Mouse (Mus musculus): ENCODE data around the gene Lrp2. TPM values are rescaled to one million over a fixed set of nuclear protein-coding genes. Genes with fewer than 3 reads are reported as not detected.

Gene Lrp2
- polyA plus RNA-seq, 1 experiment: not detected

DNA sequence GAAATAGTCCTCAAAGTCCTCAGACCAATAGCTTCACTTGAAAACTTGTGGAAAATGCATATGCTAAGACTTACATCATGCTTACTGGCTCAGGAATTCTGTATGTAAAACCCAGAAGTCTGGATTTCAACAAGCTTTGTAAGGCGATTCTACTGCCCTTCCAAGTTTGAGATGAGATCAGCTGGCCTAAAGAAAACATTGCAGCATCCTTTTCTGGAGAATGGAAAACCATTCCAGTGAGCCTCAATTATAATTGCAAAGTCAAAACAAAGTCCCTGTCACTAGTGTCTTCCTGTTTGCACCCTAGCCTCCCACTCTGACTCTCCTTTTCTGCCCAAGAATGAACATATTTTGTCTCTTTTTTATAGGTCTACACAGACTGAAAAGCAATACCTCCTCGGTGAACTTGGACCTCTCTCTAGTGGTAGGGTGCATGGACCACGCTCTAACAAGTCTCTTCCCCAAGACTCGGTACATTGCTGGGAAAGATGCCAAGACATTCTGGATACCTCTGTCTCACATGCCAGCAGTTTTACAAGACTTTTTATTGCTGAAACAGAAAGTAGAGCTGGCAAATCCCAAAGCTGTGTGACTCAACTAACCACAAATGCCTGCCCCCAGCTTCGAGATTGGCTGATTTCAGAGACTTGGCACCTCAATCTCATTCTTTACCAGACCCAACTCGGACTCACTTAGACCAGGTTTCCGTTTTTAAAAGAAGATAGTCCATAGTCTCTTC, 184.8 kb downstream of the Lrp2 start:
- Histone ChIP-seq H3K27ac (ENCODE audit: insufficient read depth, low read depth, low read length) (no peak overlapping the region), H3K4me1 (ENCODE audit: control insufficient read depth, insufficient read depth, low read length) (peaks cover 22% of the 10 kb centered on the region), H3K4me3 (ENCODE audit: insufficient read depth, low read length) (no peak overlapping the region)
- TF ChIP-seq POLR2A (IDR thresholded peaks at IDR 0.05; ENCODE audit: borderline replicate concordance, low read depth, low read length) (no peak), CTCF (IDR thresholded peaks at IDR 0.05; ENCODE audit: low read depth, low read length) (no peak)

DNA sequence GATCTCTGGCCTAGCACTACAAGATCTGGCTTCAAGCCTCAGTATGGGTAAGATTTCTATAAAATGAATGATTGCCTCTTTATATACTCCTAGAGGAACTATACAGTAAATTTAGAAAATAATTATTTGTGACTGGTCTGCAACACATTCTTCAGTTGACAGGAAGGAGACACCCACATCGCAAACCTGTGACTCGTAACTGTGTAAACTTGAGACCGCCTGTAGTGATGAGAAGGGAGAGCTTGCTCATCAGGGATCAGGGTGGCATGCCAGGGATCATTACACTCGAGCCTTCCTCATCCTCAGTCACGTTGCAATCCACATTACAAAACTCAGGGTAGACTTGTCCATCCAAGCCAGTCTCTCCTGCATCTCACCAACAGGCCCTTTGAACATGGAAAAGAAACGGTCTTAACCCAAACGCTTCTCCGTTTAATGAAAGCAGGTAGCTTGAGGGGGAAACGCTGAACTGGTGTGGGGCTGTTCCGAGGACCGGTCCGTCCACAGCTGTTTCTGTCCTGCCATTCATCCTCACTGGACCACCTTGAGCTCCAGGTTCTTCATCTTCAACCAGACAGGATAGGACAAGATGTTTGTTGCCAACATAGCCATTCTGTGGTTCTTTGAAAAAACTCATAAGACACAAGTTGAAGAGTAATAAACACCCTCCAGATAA, 189.0 kb downstream of the Lrp2 start:
- TF ChIP-seq POLR2A (IDR thresholded peaks at IDR 0.05; ENCODE audit: borderline replicate concordance, low read depth, low read length) (no peak), CTCF (IDR thresholded peaks at IDR 0.05; ENCODE audit: low read depth, low read length) (no peak)
- Histone ChIP-seq H3K4me1 (ENCODE audit: control insufficient read depth, insufficient read depth, low read length) (peaks cover 31% of the 10 kb centered on the region), H3K27ac (ENCODE audit: insufficient read depth, low read depth, low read length) (no peak overlapping the region), H3K4me3 (ENCODE audit: insufficient read depth, low read length) (no peak overlapping the region)

DNA sequence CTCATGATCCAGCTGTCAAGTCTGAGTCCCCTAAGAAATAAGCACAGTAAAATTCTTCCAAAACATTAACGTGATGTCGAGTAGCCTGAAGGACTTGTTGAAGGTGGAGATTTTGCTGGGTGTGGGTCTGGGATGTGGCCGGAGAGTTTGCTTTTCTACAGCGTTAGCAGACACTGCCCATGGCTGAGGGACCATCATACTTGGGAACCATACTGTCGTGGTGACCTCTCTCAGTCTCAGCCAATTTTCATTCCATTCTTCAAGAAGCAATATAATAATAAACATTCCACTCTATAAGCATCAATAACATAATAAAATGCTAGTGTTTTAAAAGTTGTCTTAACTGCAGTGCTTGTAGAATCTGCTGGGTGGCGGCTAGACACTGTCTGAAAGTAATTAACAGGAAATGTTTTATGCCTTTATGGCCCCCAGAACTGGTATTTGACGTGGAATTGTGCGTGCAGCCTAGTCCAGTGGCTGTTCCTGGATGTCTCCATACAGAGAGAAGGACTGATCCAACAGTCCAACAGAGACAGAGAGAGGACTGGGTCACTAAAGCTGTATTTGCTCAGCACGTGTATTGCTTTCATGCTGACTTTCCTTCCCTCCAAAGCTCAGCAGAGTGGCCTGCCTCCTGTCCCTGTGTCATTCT, 190.1 kb downstream of the Lrp2 start:
- H3K4me3 ChIP-seq (ENCODE audit: insufficient read depth, low read length): no peak overlapping the region
- H3K27ac ChIP-seq (ENCODE audit: insufficient read depth, low read depth, low read length): no peak overlapping the region
- peaks cover 26% of the 10 kb centered on the region for H3K4me1 ChIP-seq (ENCODE audit: control insufficient read depth, insufficient read depth, low read length)
- TF ChIP-seq POLR2A (IDR thresholded peaks at IDR 0.05; ENCODE audit: borderline replicate concordance, low read depth, low read length) (no peak), CTCF (IDR thresholded peaks at IDR 0.05; ENCODE audit: low read depth, low read length) (no peak)

DNA sequence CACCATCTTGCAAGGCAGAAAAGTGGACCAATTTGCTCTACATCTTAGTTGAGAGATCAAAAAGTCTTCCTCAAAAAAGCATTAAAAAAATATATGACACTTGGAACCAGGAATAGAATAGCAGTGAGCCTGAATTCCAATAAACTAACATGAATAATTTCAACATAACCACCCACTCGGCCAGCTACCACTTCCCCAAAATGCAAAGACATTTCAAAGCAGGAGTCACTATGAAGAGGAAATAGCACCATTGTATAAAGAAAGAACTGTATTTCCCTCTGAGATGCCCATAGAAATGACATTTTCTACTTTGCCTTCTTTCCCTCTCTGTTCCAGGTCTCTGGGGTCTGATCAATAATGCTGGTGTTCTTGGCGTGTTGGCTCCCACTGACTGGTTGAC, 191.9 kb downstream of the Lrp2 start:
- Histone ChIP-seq H3K4me3 (ENCODE audit: insufficient read depth, low read length) (no peak overlapping the region), H3K27ac (ENCODE audit: insufficient read depth, low read depth, low read length) (peak overlapping the region; percentile 56), H3K4me1 (ENCODE audit: control insufficient read depth, insufficient read depth, low read length) (peaks cover 26% of the 10 kb centered on the region)
- TF ChIP-seq POLR2A (IDR thresholded peaks at IDR 0.05; ENCODE audit: borderline replicate concordance, low read depth, low read length) (no peak), CTCF (IDR thresholded peaks at IDR 0.05; ENCODE audit: low read depth, low read length) (no peak)

DNA sequence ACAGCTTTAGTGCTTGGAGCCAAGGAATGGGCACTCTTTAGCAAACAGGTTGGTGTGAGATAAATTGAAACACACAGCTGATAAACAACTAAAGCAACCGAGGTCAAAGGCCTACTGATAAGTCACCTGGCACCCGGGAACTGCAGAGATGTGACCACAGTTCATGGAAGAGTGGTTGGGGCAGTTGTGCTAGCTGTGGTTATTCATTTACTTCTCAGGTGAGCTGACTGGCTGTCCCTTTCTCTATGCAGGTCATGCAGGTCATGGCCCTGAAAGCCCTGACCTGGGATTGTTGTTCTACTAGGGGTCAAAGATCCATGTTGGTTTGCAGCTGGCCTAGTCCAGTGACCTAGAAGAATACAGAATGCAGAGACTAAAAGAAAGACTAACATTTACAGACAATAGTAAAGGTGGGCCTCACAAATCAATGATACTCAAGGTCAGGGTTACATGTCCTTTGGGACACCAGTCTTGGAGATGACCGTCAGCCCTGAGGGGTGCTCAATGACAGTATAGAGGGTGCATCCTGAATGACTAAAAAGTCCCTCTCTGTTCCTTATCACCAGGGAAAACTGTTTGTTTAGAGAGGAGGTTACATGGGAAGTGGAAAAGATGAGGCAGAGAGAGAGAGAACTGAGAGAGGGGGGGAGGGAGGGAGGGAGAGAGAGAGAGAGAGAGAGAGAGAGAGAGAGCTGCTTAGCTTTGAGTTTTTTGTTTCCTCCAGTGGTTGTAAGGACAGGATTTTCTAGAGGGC, 199.6 kb downstream of the Lrp2 start:
- H3K4me1 ChIP-seq (ENCODE audit: control insufficient read depth, insufficient read depth, low read length): peaks cover 17% of the 10 kb centered on the region
- TF ChIP-seq POLR2A (IDR thresholded peaks at IDR 0.05; ENCODE audit: borderline replicate concordance, low read depth, low read length) (no peak), CTCF (IDR thresholded peaks at IDR 0.05; ENCODE audit: low read depth, low read length) (no peak)
- no peak overlapping the region for H3K4me3 ChIP-seq (ENCODE audit: insufficient read depth, low read length)
- no peak overlapping the region for H3K27ac ChIP-seq (ENCODE audit: insufficient read depth, low read depth, low read length)

DNA sequence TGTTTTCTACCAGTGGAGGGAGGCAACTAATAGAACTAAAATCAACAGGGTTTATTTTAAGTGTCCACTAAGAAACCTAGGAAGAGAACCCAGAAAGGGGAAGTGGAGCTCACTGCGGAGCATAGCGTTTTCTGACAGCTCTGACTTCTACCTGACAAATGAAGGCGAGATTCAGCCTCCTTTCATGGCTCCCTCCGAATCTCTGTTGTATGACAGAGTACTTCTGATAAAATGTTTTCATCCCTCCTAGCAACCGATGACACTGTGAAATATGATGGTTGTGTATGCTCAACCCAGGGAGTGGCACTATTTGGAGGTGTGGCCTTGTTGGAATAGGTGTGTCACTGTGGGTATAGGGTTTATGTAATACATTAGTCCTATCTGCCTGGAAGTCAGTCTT, 203.0 kb downstream of the Lrp2 start:
- Histone ChIP-seq H3K27ac (ENCODE audit: insufficient read depth, low read depth, low read length) (no peak overlapping the region), H3K4me1 (ENCODE audit: control insufficient read depth, insufficient read depth, low read length) (peaks cover 27% of the 10 kb centered on the region), H3K4me3 (ENCODE audit: insufficient read depth, low read length) (no peak overlapping the region)
- TF ChIP-seq POLR2A (IDR thresholded peaks at IDR 0.05; ENCODE audit: borderline replicate concordance, low read depth, low read length) (no peak), CTCF (IDR thresholded peaks at IDR 0.05; ENCODE audit: low read depth, low read length) (no peak)

DNA sequence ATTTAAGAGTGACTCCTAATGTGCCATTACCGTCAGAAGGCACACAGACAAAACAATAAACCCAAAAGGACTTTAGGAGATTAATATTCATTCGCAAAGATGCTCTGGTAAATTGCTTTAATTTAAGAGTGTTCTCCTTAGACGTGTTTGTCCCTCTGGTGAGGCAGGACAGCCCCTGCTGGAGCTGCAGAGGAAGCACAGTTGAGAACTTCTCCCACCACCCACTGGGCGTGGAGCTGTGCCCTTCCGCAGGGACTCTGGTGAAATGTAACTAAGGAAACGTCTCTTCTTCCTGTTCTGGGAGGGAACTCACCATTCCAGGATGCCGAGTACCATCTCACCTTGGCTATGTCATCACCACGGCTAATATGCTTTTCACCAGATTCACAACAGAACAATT, 204.1 kb downstream of the Lrp2 start:
- H3K4me1 ChIP-seq (ENCODE audit: control insufficient read depth, insufficient read depth, low read length): peaks cover 23% of the 10 kb centered on the region
- TF ChIP-seq CTCF (IDR thresholded peaks at IDR 0.05; ENCODE audit: low read depth, low read length) (no peak), POLR2A (IDR thresholded peaks at IDR 0.05; ENCODE audit: borderline replicate concordance, low read depth, low read length) (no peak)
- H3K27ac ChIP-seq (ENCODE audit: insufficient read depth, low read depth, low read length): no peak overlapping the region
- H3K4me3 ChIP-seq (ENCODE audit: insufficient read depth, low read length): no peak overlapping the region

DNA sequence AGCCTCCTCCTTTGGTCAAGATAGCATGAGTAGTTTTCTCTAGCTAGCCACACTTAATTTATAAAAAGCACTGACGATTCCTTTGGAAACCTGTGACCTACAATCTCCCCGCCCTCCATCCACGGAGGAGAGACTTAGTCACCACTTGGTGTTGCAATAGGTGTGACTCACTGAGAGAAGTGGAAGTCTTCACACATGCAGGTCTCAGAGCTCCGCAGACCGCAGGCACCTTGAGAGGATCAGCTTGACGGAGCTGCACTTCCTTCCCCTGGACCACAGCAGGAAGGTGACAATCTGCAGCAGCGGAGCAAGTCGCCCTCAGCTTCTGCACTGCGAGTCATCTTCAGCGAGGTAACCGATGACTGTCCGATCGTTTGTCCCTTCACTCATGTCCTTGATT, 205.6 kb downstream of the Lrp2 start, which contains the start of gene Dhrs9:
Dhrs9 (plus strand) TSS at position 165 of the 400 bp plus-strand sequence.
- peak within 1 kb of the TSS; percentile 42 for H3K4me3 ChIP-seq (ENCODE audit: insufficient read depth, low read length)
- peaks cover 22% of the 10 kb centered on the region for H3K4me1 ChIP-seq (ENCODE audit: control insufficient read depth, insufficient read depth, low read length)
- TF ChIP-seq CTCF (IDR thresholded peaks at IDR 0.05; ENCODE audit: low read depth, low read length): no peak
- TF ChIP-seq POLR2A (IDR thresholded peaks at IDR 0.05; ENCODE audit: borderline replicate concordance, low read depth, low read length): no peak
- peak within 1 kb of the TSS; percentile 4; the same call in 1 of the 2 replicates for H3K27ac ChIP-seq (ENCODE audit: insufficient read depth, low read depth, low read length)

DNA sequence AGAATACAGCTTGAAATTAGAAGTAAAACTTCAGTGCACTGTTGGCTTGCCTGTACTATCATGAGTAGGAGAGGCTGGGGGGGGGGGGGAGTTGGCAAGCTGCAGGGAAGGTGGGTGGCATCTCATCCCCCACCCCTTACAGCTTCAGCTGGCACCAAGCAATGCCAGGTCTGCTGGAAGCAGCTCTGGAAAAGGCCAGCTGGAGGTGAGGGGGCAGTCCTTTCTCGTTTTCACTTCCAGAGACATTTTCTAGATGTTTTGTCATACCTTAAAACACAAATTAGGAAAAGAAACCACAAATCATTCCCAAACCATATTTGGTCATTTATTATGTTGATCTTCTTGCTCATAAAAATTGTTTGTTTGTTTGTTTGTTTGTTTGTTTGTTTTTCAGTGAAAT, 206.1 kb downstream of the Lrp2 start:
- peaks cover 22% of the 10 kb centered on the region for H3K4me1 ChIP-seq (ENCODE audit: control insufficient read depth, insufficient read depth, low read length)
- no peak overlapping the region for H3K27ac ChIP-seq (ENCODE audit: insufficient read depth, low read depth, low read length)
- TF ChIP-seq CTCF (IDR thresholded peaks at IDR 0.05; ENCODE audit: low read depth, low read length): no peak
- TF ChIP-seq POLR2A (IDR thresholded peaks at IDR 0.05; ENCODE audit: borderline replicate concordance, low read depth, low read length): no peak
- H3K4me3 ChIP-seq (ENCODE audit: insufficient read depth, low read length): no peak overlapping the region

Measured in bone marrow macrophage, adult 2 months (primary cell).